Mouse (Mus musculus): ENCODE data around the gene Gm45808. TPM values are rescaled to one million over a fixed set of nuclear protein-coding genes. Genes with fewer than 3 reads are reported as not detected.

Gene Gm45808
- polyA plus RNA-seq, 1 experiment from 2014 or later = not detected

- H3K4me1 ChIP-seq (ENCODE audit: control insufficient read depth, insufficient read depth, low read length) = peaks cover 37% of the 10 kb centered on the region
- H3K27me3 ChIP-seq (ENCODE audit: control insufficient read depth, insufficient read depth, low read length) = no peaks in the 10 kb centered on the region
- H3K9me3 ChIP-seq (replicated peaks; ENCODE audit: control insufficient read depth, low read length) = no peaks in the 10 kb centered on the region
- H3K4me2 ChIP-seq (ENCODE audit: low read depth, low read length) = peak within 1 kb of the TSS; percentile 89
- H3K9ac ChIP-seq (ENCODE audit: low read length) = peak within 1 kb of the TSS; percentile 87
- peak within 1 kb of the TSS; percentile 81 for H3K4me3 ChIP-seq (replicated peaks; ENCODE audit: low read length)
- no peaks in the 10 kb centered on the region; the same call in 1 of the 2 replicates for H3K36me3 ChIP-seq (ENCODE audit: control insufficient read depth, insufficient read depth, low read length)
- under 1% methylated on average over 45 of the region's 45 CpGs for WGBS
- H3K27ac ChIP-seq (ENCODE audit: low read length) = peak within 1 kb of the TSS; percentile 88
- ATAC-seq (ENCODE audit: insufficient read depth, low FRiP score) = peak; percentile 97
These were observed 52.2 kb downstream of the Gm45808 start, which contains the start of gene Gys1 for GRCm38 (mm10) chr7:45434203-45435015. Gene Gys1 (plus strand): TSS chr7:45434844.

- no peak for ATAC-seq (ENCODE audit: insufficient read depth, low FRiP score)
- H3K4me2 ChIP-seq (ENCODE audit: low read depth, low read length) = peak overlapping the region; percentile 89
- peaks cover 37% of the 10 kb centered on the region for H3K4me1 ChIP-seq (ENCODE audit: control insufficient read depth, insufficient read depth, low read length)
- peak overlapping the region; percentile 84 for H3K9ac ChIP-seq (ENCODE audit: low read length)
- peak overlapping the region; percentile 88 for H3K27ac ChIP-seq (ENCODE audit: low read length)
- no peaks in the 10 kb centered on the region for H3K27me3 ChIP-seq (ENCODE audit: control insufficient read depth, insufficient read depth, low read length)
- no peaks in the 10 kb centered on the region; the same call in 1 of the 2 replicates for H3K36me3 ChIP-seq (ENCODE audit: control insufficient read depth, insufficient read depth, low read length)
- H3K4me3 ChIP-seq (replicated peaks; ENCODE audit: low read length) = peak overlapping the region; percentile 81
- no peaks in the 10 kb centered on the region for H3K9me3 ChIP-seq (replicated peaks; ENCODE audit: control insufficient read depth, low read length)
- WGBS = 0% methylated on average over 7 of the region's 7 CpGs
These were observed 52.8 kb downstream of the Gm45808 start for GRCm38 (mm10) chr7:45433835-45434202.

GRCm38 (mm10) chr7:45426556-45426955 lies 60.1 kb downstream of the Gm45808 start:
- Histone ChIP-seq H3K4me2 (ENCODE audit: low read depth, low read length) (no peak overlapping the region), H3K4me3 (replicated peaks; ENCODE audit: low read length) (no peak overlapping the region), H3K4me1 (ENCODE audit: control insufficient read depth, insufficient read depth, low read length) (no peaks in the 10 kb centered on the region), H3K27ac (ENCODE audit: low read length) (no peak overlapping the region), H3K9ac (ENCODE audit: low read length) (no peak overlapping the region), H3K36me3 (ENCODE audit: control insufficient read depth, insufficient read depth, low read length) (peaks cover 25% of the 10 kb centered on the region), H3K9me3 (replicated peaks; ENCODE audit: control insufficient read depth, low read length) (no peaks in the 10 kb centered on the region), H3K27me3 (ENCODE audit: control insufficient read depth, insufficient read depth, low read length) (no peaks in the 10 kb centered on the region)
- WGBS = 89% methylated on average over 8 of the region's 8 CpGs
- no peak for ATAC-seq (ENCODE audit: insufficient read depth, low FRiP score)

- H3K4me2 ChIP-seq (ENCODE audit: low read depth, low read length) = no peak overlapping the region
- no peak overlapping the region for H3K9ac ChIP-seq (ENCODE audit: low read length)
- H3K4me1 ChIP-seq (ENCODE audit: control insufficient read depth, insufficient read depth, low read length) = peaks cover 20% of the 10 kb centered on the region; the same call in 1 of the 2 replicates
- no peak for ATAC-seq (ENCODE audit: insufficient read depth, low FRiP score)
- no peaks in the 10 kb centered on the region for H3K9me3 ChIP-seq (replicated peaks; ENCODE audit: control insufficient read depth, low read length)
- H3K4me3 ChIP-seq (replicated peaks; ENCODE audit: low read length) = no peak overlapping the region
- no peak overlapping the region for H3K27ac ChIP-seq (ENCODE audit: low read length)
- peaks cover 23% of the 10 kb centered on the region for H3K36me3 ChIP-seq (ENCODE audit: control insufficient read depth, insufficient read depth, low read length)
- 0 out of 2 replicates have a peak, but pooled peaks cover 4% of the 10 kb centered on the region for H3K27me3 ChIP-seq (ENCODE audit: control insufficient read depth, insufficient read depth, low read length)
- WGBS = 92% methylated on average over 14 of the region's 14 CpGs
These were observed 65.4 kb downstream of the Gm45808 start for GRCm38 (mm10) chr7:45421194-45421593.

- peaks cover 22% of the 10 kb centered on the region for H3K36me3 ChIP-seq (ENCODE audit: control insufficient read depth, insufficient read depth, low read length)
- 58% methylated on average over 6 of the region's 6 CpGs for WGBS
These were observed 66.0 kb downstream of the Gm45808 start, which contains the start of gene Lhb for GRCm38 (mm10) chr7:45420615-45420919. Gene Lhb (plus strand): TSS chr7:45420820.

GRCm38 (mm10) chr7:45419859-45420614 lies 66.6 kb downstream of the Gm45808 start:
- 15% methylated on average over 27 of the region's 27 CpGs for WGBS
- ATAC-seq (ENCODE audit: insufficient read depth, low FRiP score) = 0 out of 2 replicates have a peak, but pooled peaks have one; percentile 15

More at GRCm38 (mm10) chr7:45420615-45420919, 66.0 kb downstream of the Gm45808 start, which contains the start of gene Lhb:
- H3K27me3 ChIP-seq (ENCODE audit: control insufficient read depth, insufficient read depth, low read length) = peaks cover 7% of the 10 kb centered on the region; the same call in 1 of the 2 replicates
- no peaks in the 10 kb centered on the region for H3K9me3 ChIP-seq (replicated peaks; ENCODE audit: control insufficient read depth, low read length)
- ATAC-seq (ENCODE audit: insufficient read depth, low FRiP score) = no peak
- H3K27ac ChIP-seq (ENCODE audit: low read length) = no peak within 1 kb of the TSS
- H3K4me3 ChIP-seq (replicated peaks; ENCODE audit: low read length) = no peak within 1 kb of the TSS
- H3K4me1 ChIP-seq (ENCODE audit: control insufficient read depth, insufficient read depth, low read length) = peaks cover 22% of the 10 kb centered on the region; the same call in 1 of the 2 replicates
- peak within 1 kb of the TSS; percentile 19; the same call in 1 of the 2 replicates for H3K4me2 ChIP-seq (ENCODE audit: low read depth, low read length)
- H3K9ac ChIP-seq (ENCODE audit: low read length) = no peak within 1 kb of the TSS

GRCm38 (mm10) chr7:45417962-45418492 lies 68.6 kb downstream of the Gm45808 start:
- Histone ChIP-seq H3K4me1 (ENCODE audit: control insufficient read depth, insufficient read depth, low read length) (peaks cover 33% of the 10 kb centered on the region; the same call in 1 of the 2 replicates), H3K4me2 (ENCODE audit: low read depth, low read length) (no peak overlapping the region), H3K27me3 (ENCODE audit: control insufficient read depth, insufficient read depth, low read length) (peaks cover 21% of the 10 kb centered on the region), H3K9me3 (replicated peaks; ENCODE audit: control insufficient read depth, low read length) (no peaks in the 10 kb centered on the region), H3K9ac (ENCODE audit: low read length) (no peak overlapping the region), H3K4me3 (replicated peaks; ENCODE audit: low read length) (no peak overlapping the region), H3K27ac (ENCODE audit: low read length) (no peak overlapping the region), H3K36me3 (ENCODE audit: control insufficient read depth, insufficient read depth, low read length) (peaks cover 13% of the 10 kb centered on the region; the same call in 1 of the 2 replicates)
- ATAC-seq (ENCODE audit: insufficient read depth, low FRiP score) = no peak
- WGBS = 8% methylated on average over 13 of the region's 13 CpGs

More at GRCm38 (mm10) chr7:45419859-45420614, 66.6 kb downstream of the Gm45808 start:
- no peak overlapping the region for H3K27ac ChIP-seq (ENCODE audit: low read length)
- H3K4me2 ChIP-seq (ENCODE audit: low read depth, low read length) = peak overlapping the region; percentile 19; the same call in 1 of the 2 replicates
- H3K36me3 ChIP-seq (ENCODE audit: control insufficient read depth, insufficient read depth, low read length) = peaks cover 19% of the 10 kb centered on the region
- no peak overlapping the region for H3K9ac ChIP-seq (ENCODE audit: low read length)
- peaks cover 25% of the 10 kb centered on the region; the same call in 1 of the 2 replicates for H3K4me1 ChIP-seq (ENCODE audit: control insufficient read depth, insufficient read depth, low read length)
- H3K27me3 ChIP-seq (ENCODE audit: control insufficient read depth, insufficient read depth, low read length) = peaks cover 12% of the 10 kb centered on the region
- H3K4me3 ChIP-seq (replicated peaks; ENCODE audit: low read length) = no peak overlapping the region
- no peaks in the 10 kb centered on the region for H3K9me3 ChIP-seq (replicated peaks; ENCODE audit: control insufficient read depth, low read length)

Data from stomach, embryonic 16.5 days (tissue).